Mouse (Mus musculus) CD4-positive, CD25-positive, alpha-beta regulatory T cell, adult 4 months (primary cell): Measurements from ENCODE around the gene Cnp. TPM values are rescaled to one million over a fixed set of nuclear protein-coding genes. Genes with fewer than 3 reads are reported as not detected.
"Not testable (repeated sequence)": the region's sequence is repeated elsewhere in the genome, so short reads cannot be mapped to it uniquely, and the experiment has no call there.

ENCODE experiments used
- ATAC-seq: one replicate; pipeline ENCODE4 v1.8.0; 2017
- polyA plus RNA-seq, 2 experiments: library from polyadenylated mRNA; unstranded; fragments of 100-300 nt; shearing (Covaris generic); gene quantifications; one replicate each; pipeline ENCODE4 v1.2.1; 2017

Cnp gene
- 100 to 1,000 TPM; 185 to 348 TPM for polyA plus RNA-seq

DNA sequence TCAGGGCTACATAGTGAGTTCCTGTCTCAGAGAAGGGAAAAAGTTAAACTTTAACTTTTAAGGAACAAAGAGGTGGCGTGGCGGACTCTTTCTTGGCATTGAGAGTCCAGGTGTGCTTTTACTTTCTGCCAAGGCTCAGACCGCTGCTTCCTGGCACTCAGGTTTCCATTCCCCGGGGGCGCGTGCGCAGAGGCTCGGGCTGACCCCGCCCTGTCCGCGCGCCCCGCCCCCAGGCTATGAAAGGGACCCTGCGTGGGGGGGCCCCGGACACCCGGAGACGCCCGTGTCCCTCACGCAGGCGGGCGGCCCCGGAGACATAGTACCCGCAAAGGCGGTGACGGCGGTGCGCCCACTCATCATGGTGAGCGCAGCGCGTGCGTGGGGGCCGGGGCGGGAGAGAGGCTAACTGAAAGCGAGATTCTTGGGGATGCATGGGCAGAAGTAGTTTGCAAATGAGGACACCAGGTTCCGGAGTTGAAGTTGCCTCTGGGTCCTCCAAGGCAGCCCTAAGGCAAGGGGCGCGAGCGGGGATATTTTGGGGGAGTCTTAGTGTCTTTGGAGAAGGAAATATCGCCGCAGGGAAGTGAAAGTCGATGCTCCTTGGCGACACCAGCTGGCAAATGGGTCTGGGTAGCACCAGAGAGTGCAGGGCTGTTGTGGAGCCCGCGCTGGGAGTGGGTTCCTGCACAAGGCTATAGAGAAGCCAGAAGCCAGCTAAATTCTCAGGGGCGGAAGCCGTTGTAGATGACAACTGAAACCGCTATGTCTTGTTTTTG, at the start of gene Cnp:
Cnp (plus strand) TSS at position 197 of the 776 bp plus-strand sequence.
- peak; percentile 61 for ATAC-seq

DNA sequence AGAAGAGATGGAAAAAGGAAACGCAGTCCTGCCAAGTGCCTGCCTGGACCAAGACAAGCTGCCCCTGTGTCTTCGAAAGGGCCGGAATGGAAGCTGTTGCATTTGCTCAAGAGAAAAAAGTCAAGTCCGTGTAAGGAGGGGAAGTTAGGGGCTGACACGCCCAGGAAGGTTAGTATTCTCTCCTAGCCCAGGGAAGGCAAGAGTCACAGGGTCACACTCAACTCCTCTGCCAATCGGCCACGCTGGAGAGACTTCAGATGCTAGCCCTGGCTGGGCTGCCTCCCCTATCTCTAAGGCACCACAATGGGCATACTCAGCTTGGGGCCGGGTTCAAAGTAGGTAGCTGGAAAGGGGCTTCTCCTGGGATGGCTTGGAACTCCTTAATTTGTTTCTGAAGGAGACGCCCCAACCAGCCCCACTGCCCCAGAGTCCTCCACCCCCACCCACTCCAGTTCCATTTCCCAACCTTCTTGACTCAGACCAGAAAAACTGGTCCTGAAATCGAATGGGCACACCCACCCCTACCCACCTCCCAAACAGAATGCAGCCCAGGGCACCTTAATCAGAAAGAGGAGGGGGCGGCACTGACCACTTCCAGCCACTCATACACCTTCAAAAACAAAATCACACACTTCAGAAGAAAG, 49.6 kb upstream of the Cnp start:
- ATAC-seq = no peak

DNA sequence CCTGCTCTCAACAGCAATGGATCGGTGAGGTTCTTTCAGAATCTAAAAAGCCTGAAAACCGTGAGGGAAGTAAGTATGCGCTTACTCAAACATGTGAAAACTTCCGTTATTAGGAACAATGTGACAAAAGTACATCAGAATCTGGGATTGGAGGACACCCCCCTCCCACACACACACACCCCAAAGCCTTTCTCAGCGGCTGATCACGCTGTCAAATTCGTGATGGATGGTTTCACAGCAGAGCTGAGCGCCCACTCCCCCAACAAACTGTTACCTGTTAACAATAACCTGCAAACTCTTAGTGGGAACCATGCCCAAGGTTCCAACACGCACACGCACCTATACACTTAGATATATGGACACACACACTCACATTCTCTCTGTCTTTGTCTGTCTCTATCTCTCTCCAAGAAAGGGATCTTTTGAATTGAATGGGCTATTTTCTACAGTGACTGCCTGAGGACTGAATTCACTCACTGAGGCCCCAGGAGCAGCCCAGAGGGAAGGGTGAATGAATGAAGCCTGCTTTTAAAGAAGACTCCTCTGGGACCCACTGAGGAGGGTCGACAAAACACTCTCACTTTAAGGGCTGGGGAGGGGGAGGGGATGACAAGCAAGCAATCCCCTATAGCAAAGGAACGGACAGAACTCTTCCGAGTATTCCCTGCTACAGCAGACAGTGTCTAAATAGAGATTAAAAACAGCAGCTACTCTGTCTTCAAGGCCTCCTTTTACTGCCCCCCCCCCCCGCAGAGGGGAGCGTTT, 48.5 kb upstream of the Cnp start:
- ATAC-seq = no peak

DNA sequence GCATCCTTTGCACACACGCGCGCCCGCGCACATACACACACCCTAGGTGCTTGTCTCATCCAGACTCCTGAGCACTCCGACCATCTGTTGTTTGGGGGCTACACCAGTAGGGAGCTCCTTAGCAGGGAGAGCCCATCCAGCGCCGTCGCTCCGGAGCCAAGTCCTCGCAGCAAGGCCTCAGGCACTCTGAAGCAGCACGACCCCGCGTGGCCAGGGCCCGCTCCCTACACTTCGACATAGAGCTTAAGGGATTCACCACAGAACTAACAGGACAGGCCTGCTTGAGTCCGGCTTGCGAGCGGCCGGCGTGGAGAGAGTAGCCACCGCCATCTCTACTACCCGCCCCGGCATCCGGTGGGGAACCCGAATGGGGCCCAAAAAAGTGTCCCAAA, 47.6 kb upstream of the Cnp start:
- no peak for ATAC-seq

DNA sequence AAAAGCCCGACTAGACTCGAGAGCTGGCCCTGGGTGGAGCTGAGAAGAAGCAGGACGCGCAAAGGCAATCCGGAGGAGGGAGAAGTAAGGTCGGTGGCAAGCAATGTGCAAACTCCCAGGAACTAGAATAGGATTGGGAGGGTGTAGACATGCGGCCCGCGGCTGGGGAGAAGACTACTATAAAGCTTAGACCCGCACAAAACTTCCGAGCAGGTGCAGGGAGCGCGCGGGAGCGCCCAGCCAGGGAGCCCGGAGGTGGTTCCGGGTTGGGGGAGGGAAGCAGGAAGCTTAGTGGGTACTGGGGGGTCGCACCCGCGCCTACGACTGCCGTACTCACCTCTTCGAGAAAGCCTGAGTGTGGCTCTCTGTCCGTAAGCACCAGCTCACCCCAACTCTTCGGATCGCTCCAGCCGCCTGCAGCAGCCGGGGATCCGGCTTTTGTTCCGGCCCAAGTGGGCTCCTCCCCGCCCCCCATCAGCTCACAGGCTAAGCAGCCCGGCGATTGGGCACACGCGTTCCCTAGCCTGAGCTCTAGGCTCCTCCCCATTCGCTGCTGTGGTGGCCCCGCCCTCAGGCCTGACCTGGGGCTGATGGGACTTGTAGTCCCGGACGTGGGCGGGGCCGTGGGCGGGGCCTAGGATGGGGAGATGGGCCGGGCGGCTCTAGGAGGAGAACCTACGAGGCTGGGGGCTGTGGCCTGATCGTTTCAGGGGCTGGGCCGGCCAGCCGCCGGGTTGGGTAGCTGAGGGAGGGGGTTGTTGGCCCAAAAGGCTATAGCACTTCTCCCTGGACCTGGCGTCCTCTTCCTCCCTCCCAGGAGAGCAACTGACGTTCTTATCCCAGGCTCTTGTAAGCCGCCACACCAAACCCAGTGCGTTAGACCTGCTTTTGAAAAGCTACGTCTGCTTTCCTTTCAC, 47.0 kb upstream of the Cnp start, which contains the start of gene Acly:
Acly (minus strand) TSS at position 543 of the 917 bp plus-strand sequence.
- peak; percentile 98 for ATAC-seq

DNA sequence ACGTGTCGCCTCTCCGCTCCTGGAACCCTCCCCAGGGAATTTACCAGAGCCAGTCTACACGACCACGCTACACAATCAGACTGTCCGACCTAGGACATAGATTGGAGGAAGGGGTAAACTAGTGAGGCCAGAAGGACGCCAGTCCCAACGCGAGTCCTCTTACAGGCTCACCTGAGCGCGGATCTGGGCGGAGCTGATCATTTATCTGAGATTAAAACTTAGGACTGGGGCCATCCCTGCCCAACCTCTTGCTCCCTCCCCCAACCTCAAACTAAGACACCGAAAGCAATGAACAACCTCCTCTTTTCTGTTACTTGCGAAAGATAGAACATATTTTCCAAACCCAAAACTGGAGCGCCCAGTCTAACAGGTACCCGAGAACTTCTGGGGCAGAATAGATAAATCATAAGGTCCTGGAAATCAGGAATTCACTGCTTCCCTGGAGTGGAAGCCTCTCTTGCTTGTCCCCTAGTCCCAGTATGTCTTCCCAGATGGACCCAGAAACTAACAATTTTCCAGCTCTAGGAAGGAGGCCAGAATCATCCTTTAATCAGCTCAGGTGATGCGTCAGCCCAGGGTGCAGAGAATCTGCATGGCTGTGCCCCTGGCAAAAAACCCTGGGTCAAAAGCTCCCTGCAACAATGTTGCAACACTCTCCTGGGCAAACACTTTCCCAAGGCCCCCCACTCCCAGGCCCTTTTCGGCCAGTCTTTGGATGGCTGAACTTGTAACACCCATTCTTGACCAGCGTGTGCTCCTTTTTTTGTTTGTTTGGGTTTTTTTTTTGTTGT, 46.1 kb upstream of the Cnp start:
- no peak for ATAC-seq

DNA sequence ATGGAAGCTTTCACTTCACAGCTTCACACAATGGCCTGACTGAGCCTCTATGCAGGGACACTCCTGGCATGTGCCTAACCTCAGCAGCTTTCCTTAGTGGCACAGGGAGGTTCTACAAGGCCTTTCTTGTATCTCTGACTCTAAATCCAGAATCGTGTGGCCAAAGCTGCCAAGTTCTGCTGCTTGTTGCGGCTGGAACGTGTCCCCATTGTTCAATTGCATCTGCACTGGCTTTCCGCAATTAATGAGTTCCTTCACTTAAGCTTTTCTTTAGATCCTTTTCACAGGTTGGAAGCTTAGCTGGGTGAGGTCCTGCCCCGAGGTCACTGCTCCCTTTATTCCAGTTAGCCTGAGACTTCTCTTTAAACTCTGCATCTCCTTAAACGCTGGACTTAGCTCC, 40.8 kb upstream of the Cnp start:
- ATAC-seq = no peak

DNA sequence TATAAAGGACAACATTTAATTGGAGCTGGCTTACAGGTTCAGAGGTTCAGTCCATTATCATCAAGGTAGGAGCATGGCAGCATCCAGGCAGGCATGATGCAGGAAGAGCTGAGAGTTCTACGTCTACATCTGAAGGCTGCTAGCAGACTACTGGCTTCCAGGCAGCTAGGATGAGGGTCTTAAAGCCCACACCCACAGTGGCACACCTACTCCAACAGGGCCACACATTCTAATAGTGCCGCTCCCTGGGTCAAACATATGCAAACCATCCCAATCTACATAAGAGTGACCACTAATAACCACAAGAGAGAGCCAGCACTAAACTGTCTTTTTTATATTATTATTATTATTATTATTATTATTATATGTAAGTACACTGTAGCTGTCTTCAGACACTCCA, 40.3 kb upstream of the Cnp start:
- not testable (repeated sequence) for ATAC-seq

DNA sequence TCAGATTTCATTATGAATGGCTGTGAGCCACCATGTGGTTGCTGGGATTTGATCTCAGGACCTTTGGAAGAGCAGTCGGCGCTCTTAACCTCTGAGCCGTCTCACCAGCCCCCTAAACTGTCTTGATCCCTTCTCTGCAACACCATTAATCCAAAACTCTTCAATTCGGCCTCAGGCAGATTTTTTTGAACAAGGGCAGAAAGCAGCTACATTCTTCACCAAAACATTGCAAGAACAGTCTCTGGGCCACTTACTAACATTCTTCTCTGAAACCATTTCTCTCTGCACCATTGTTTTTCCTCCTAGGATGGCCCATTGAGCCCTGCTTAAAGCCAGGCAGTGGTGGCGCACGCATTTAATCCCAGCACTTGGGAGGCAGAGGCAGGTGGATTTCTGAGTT, 39.9 kb upstream of the Cnp start:
- not testable (repeated sequence) for ATAC-seq

DNA sequence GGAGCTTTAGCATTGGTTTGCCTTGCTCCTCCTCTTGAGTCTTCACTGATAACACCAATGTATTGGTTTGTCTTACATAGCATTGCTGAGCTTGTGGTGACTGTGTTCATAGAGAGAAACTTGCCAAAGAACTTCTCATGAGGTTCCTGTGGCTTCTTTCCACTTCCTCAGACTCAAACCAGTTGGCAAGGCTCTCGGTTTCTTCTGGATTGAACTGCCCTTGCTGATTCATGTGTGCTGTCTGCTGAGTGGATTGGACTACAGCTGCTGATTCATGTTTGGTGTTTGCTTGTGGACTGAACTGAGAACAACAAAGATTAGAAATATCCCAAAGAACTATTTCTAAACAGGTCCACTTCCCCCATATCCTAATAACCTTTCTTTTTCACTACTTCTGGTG, 38.7 kb upstream of the Cnp start:
- ATAC-seq = no peak

DNA sequence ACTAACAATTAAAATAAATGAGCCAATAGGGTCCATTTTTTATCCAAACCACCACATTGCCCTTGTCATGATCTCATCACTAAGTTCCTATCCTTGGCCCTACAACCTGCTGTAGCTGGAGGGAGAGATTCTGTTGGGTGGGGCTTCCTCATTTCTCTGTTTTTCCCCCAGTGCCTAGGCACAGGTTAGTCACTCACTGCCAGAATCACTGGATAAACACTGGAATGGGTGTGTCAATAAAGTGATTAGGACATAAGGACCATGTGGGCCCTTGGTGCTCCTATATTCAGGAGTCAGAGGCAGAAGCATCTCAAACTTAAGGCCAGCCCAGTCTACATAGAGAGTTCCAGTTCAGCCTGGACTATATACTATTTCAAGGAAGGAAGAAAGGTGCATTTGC, 38.2 kb upstream of the Cnp start:
- ATAC-seq = no peak

DNA sequence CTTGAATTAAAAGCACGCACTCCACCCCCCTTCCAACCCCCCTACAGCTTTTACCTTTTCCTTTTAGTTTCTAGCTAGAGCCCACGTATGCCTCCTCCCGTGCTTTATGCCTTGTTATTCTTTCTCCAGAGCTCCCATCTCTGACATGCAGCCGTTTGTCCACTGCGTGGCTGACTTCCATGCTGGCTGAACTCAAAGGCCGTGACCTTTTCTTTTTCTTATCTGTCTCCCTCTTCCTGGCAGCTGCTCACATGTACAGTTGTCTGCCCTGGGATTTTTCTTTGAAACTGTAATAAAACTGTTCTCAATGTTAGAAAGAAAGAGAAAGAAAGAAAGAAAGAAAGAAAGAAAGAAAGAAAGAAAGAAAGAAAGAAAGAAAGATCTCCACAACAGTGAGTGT, 33.7 kb upstream of the Cnp start:
- ATAC-seq = no peak

DNA sequence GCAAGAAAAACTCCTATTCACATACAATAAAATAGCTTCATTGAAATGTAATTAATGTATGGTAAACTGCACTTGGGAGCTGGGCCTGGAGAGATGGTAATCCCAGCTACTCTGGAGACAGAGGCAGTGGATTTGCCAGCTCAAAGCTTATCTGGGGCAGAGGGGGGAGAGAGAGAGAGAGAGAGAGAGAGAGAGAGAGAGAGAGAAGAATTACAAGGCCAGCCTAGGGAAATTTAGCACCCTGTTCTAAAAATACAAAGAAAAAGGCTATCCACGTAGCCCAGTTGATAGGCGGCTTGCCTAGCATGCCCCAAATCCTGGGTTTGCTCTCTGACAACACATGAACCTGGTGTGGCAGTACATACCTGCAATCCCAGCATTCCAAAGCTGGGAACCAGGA, 33.1 kb upstream of the Cnp start:
- ATAC-seq = no peak

DNA sequence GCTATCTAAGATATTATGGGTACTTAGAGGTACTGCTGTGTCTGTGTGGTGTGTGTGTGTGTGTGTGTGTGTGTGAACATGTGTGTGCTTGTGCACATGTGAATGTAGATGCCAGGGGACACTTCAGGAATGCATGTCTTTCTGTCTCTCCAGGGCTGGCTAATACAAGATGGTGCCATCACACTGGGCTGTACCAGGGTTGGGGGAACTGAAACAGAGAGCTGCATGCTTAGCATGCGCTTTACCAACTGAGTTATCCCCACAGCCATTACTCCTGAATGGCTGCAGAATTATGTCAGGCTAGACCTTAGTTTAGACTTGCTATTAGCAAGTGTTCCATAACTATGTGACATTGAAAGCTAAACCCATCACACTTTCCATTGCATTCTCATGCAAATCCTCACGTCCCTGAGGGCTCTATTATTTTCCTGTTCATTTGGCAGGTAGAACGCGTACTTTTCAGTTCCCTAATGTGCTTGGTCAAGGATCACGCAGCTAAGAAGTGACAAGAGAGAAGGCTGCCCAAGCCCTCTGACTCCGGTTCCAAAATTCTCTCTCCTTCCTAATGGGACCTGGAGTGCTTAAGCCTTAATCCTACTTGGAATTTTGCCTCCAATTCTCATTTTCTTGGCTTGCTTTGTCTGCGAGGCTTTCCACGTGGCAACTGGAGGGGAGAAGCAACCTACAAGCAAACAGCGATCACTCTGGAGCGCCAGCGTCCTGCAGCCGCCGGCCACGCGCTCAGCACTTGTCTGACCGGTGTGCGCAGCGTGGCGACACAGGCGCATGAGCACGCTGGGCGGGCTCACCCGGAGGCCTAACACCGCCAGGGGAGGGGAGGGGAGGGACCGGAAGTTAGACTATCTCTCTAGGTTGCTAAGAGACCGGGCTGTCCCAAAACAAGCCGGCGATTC, 29.6 kb upstream of the Cnp start, which contains the start of gene Ttc25:
Ttc25 (plus strand) TSS at position 776 of the 914 bp plus-strand sequence.
- peak; percentile 97 for ATAC-seq

DNA sequence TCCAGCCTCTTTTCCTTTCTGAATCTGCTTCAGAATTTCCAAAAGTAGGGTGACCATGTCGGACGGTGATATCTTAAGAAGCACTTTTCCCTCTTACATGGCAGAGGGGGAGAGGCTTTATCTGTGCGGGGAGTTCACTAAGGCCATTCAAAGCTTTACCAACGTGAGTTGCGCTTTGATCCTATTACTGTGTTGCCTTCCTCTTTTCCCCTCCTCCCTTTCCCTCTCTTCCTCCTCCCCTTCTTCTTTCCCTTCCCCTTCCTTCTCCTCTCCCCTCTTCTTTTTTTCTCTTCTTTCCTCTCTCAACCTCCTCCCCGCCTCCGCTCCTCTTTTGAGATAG, 29.0 kb upstream of the Cnp start:
- ATAC-seq = no peak

DNA sequence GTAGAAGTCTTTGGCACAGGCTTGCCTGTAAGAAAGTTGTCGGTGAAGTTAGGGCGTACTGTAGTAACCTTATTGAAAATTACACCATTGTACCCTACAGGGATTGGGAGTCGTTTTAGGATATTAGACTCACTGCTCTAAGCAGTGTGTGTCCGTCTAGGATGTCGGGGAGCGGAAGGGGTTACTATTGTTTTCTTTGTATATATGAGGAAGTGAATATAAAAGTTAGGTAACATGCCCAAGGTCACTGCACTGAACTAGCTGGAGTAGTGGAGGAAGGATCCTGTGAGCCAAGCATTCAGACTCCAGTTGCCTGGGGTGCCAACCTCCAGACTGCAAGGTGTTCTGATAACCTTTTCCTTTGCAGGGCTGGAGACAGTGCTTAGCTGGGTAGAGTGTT, 27.7 kb upstream of the Cnp start:
- no peak for ATAC-seq

DNA sequence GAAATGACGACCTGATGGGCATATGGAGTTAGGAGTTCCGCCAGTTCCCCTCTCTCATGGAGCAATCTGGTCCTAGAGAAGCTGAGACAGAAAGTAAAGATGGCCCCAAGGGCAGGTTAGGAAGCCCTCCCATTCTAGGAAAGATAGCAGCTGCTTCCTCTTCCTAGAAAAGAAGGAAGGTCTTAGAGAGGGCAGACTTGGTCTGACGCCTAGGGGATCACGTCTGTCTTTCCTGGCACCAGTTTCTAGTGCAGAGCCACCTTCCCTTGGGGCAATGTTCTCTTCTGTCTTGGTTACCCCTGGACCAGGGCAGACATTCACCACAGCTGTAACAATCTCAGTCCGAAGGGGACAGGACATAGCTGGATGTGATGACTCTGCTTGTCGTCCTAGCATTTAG, 26.6 kb upstream of the Cnp start:
- no peak for ATAC-seq

DNA sequence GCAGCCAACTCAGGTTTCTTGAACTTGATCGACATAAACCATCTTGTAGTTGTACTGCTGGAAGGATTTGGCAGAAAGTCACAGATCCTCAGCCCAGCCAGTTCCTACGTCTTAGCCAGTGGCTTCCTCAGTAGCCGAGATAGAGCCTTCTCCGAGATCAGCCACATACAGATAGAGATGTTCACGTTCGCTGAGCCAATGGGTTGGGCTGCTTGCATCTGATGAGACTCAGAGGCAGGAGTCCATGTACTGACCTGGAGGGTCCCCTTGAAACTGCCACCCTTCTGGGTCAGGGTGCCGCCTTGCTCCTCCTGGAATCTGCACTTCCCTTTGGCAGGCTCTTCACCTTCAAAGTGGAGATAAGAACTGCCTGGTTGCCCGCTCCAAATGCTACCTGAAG, 25.2 kb upstream of the Cnp start:
- no peak for ATAC-seq

DNA sequence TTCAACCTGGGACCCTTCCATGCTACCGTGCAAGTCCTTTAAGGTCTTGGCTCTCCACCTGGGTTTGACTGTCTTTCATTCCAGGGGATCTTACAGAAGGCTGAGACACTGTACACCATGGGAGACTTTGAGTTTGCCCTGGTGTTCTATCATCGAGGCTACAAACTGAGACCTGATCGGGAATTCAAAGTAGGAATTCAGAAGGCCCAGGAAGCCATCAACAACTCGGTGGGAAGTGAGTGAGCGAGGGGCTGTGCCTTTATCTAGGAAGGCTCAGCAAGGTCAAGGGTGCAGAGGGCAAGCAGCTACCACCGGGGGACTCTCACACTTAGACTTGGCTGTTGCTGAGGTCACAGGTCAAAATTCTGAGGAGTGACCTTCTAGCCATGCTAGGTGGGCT, 24.6 kb upstream of the Cnp start:
- ATAC-seq = no peak

DNA sequence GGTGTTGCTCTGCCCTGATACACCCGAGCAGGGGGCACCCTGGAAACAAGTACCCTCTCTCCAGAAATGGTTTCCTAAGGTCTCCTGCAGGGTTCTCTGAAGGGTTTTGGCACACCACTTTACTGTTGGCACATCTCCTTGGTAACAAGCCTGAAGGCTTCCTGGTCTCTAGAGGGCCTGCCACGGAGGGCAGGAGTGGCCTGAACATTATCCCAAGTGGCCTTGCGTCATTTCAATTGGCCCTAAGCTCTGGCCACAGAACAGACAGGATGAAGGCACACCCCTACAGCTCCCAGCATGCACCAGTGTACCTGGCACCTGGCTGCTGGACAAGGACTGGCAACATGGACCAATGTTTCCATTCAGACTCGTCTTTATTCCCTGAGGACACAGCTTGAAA, 21.9 kb upstream of the Cnp start:
- no peak for ATAC-seq

DNA sequence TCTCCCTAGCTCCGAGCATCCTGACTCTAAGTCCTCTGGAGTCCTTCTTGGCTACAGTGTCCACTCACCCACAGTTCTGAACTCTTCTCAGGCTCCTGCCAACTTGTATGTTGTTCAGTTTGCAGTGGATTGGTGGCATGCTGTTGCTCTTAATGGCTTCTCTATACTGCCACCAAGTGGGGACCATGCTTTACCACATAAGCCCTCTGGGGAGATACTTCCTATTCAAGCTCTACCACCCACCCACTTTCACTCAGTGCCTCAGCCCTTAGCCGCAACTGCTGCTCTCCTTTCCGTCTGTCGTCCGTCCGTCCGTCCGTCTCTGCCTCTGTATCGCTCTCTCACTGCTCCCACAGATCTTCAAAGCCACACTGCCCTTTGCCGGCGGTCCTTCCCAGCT, 19.1 kb upstream of the Cnp start:
- peak; percentile 77 for ATAC-seq
